Mouse (Mus musculus) midbrain, embryonic 16.5 days (tissue): ENCODE results near the gene Cd200r1. TPM values are rescaled to one million over a fixed set of nuclear protein-coding genes. Genes with fewer than 3 reads are reported as not detected.
A peak's percentile ranks its signal among the peaks of the same experiment; 100 is the strongest.

ENCODE experiments used
- ATAC-seq: fragments of 200-750 bp; cut with Nextera tagmentation; 2 replicates; pipeline ENCODE4 v1.8.0; 2017; ENCODE audit warnings: moderate TSS enrichment
- H3K27ac ChIP-seq: fragments of 300-500 bp; sonication (generic); 2 replicates; pipeline ENCODE4 v1.5.1; 2014; ENCODE audit warnings: mild to moderate bottlenecking, low read length, mixed read lengths
- H3K27me3 ChIP-seq: fragments of 300-500 bp; sonication (generic); 2 replicates; pipeline ENCODE4 v1.6.1; 2014; ENCODE audit warnings: low read depth, low read length, mixed read lengths; ENCODE audit not compliant: control insufficient read depth, insufficient read depth
- H3K36me3 ChIP-seq: fragments of 300-500 bp; sonication (generic); 2 replicates; pipeline ENCODE4 v1.6.1; 2014; ENCODE audit warnings: mild to moderate bottlenecking, low read length, moderate library complexity, mixed read lengths; ENCODE audit not compliant: control insufficient read depth, insufficient read depth
- H3K4me1 ChIP-seq: fragments of 300-500 bp; sonication (generic); 2 replicates; pipeline ENCODE4 v1.6.1; 2014; ENCODE audit warnings: mild to moderate bottlenecking, low read length, mixed read lengths; ENCODE audit not compliant: control insufficient read depth, insufficient read depth
- H3K4me2 ChIP-seq: fragments of 300-500 bp; sonication (generic); 2 replicates; pipeline ENCODE4 v1.6.1; 2014; ENCODE audit warnings: mild to moderate bottlenecking, low read length, mixed read lengths
- H3K4me3 ChIP-seq: fragments of 300-500 bp; sonication (generic); 2 replicates; pipeline ENCODE4 v1.5.1; 2014; ENCODE audit warnings: low read depth, mild to moderate bottlenecking, low read length, moderate library complexity, mixed read lengths
- H3K9ac ChIP-seq: fragments of 300-500 bp; sonication (generic); 2 replicates; pipeline ENCODE4 v1.6.1; 2014; ENCODE audit warnings: low read depth, low read length, mixed read lengths
- H3K9me3 ChIP-seq: fragments of 300-500 bp; sonication (generic); replicated peaks from 2 replicates; pipeline ENCODE4 v1.6.1; 2014; ENCODE audit warnings: mild to moderate bottlenecking, low read length, mixed read lengths; ENCODE audit not compliant: control insufficient read depth, poor library complexity, severe bottlenecking
- WGBS: fragments of 180-500 bp; shearing (Covaris S2); extraction: QIAGEN DNeasy Blood & Tissue Kit; methylation state at CpG from one replicate; pipeline ENCODE4 v1.1.7; 2014; 5-methylcytosine and 5-hydroxymethylcytosine counted together
- polyA plus RNA-seq: library from polyadenylated mRNA; unstranded; fragments of >200 nt; fragmentation: Nextera tagmentation; extraction: Ambion mirVana; gene quantifications from 2 replicates; pipeline ENCODE4 v1.2.1, GENCODE M21; 2015

Cd200r1 gene
- polyA plus RNA-seq, result 0.46 and 0.48 TPM in 2 replicates

DNA sequence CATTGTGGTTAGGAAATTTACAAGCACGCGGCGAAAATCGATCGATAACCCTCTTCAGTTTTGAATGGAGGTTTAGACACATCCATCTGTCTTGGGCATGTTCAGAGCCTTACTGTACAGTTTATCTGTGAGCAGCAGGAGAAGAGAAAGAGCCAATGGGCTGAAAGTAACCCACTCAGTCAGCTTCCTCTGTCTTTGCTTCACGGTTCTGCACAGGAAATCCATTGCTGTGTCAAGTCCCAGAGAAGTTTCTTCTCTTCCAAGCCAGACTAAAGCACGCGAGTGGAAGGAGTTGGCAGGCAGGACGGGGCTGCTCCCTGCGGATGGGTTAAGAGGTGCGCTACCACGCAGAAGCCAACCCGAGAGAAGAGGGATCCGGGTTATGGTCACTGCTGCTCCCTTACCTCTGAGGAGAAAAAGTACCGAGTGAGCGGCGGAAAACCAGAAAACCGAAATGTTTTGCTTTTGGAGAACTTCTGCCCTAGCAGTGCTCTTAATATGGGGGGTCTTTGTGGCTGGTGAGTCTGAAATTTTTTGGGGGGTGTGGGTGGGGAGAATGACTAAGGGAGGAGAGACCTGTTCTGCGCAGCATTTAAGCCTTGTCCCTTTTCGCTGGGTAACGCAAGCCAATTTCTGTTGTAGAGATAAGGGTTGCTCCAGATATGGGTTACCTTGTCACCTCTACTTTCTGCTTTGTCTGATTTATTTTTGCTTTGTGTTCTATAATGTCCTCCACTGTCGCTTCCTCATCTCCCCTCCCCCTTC, at the start of gene Cd200r1:
TSS of gene Cd200r1 (plus strand) at position 182 of the 765 bp plus-strand sequence.
- H3K27ac ChIP-seq, result no peak within 1 kb of the TSS
- no peaks in the 10 kb centered on the region for H3K36me3 ChIP-seq
- no peak within 1 kb of the TSS for H3K4me3 ChIP-seq
- H3K9me3 ChIP-seq, result no peaks in the 10 kb centered on the region
- H3K4me1 ChIP-seq, result no peaks in the 10 kb centered on the region
- no peak within 1 kb of the TSS for H3K4me2 ChIP-seq
- 87% methylated on average over 22 of the region's 22 CpGs for WGBS
- ATAC-seq, result no peak
- H3K27me3 ChIP-seq, result no peaks in the 10 kb centered on the region
- H3K9ac ChIP-seq, result no peak within 1 kb of the TSS

DNA sequence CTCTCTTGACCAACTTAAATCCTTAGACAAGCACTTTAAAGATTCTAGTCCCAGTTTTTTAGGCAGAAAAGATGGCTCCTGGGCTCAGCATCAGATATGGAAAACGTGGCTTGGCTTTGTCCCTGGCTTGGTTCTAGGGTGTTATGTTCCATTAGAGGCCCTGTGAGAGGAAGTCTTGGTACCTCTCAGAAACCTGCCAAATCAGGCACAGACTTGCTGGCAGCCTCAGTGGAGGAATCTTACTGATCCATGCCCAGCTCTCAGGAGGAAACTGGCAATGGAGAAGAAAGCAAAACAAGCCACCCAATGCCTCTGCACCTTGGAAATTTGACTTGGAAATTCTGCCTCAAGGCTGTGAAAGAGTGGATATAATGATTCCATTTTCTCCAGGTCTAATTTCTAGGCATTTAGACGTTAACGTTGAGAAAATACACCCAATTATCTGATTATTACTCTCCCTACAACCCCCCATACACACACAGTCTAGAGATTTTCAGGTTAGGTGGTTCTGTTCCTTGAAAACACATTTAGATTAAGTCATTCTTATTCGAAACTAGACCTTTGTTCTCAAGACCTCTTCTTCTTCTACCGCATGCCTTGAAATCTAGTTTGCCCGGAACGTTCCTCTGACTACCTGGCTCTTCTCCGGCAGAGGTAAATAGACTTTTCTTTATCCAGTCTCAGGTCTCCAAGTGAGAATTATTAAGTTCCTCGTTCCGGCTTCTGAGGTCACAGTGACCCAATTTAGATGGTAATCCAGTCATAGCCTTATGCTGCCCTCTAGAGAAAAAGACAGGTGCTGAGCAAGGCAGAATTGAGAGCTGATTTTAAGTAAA, 49.0 kb upstream of the Cd200r1 start:
- Histone ChIP-seq H3K27me3 (no peaks in the 10 kb centered on the region), H3K36me3 (no peaks in the 10 kb centered on the region), H3K27ac (0 out of 2 replicates have a peak overlapping the region, but pooled peaks have one; percentile 17), H3K9ac (no peak overlapping the region), H3K9me3 (no peaks in the 10 kb centered on the region), H3K4me3 (no peak overlapping the region), H3K4me1 (peaks cover 10% of the 10 kb centered on the region), H3K4me2 (peak overlapping the region; percentile 34)
- WGBS, result 28% methylated on average over 10 of the region's 10 CpGs
- peak; percentile 82 for ATAC-seq

DNA sequence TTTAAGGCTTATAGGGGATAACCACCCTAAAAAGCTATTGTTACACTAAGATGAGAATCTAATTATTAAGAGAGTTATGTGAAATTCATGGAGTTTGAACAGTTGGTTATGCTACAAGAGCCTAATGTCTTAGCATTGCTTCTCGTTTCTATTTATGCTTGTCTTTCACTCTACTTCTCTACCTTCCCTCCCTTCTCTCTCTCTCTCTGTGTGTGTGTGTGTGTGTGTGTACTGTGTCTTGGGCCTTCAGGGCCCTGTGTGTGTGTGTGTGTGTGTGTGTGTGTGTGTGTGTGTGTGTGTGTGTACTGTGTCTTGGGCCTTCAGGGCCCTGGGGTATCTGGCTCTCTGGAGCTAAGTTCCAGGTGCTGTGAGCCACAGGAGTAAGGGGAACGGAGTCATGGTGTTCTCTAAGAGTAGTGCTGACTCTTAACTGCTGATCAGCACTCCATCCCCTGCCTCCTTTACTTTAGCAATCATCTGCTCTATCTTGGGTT, 48.3 kb upstream of the Cd200r1 start:
- Histone ChIP-seq H3K4me1 (peaks cover 10% of the 10 kb centered on the region), H3K4me3 (no peak overlapping the region), H3K36me3 (no peaks in the 10 kb centered on the region), H3K4me2 (no peak overlapping the region), H3K9ac (no peak overlapping the region), H3K27me3 (no peaks in the 10 kb centered on the region), H3K27ac (no peak overlapping the region), H3K9me3 (no peaks in the 10 kb centered on the region)
- ATAC-seq, result peak; percentile 66
- 68% methylated on average over 2 of the region's 2 CpGs for WGBS

DNA sequence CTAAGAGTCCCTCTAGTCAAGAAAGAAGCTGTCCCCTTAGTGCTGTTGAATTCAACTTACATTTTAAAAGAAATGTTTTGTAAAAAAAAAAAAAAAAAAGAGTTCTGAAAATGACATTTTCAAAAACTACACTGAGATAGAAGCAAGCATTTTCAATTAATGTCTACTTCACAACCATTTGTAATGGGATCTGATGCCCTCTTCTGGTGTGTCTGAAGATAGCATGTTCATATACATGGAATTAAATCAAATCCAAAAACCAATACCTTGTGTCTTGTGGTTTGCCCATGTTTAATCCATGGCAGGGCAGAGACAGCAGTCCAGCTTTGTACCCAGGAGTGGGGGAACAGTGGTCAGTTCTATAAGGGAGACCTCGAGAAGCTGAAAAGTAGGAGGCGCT, 47.7 kb upstream of the Cd200r1 start:
- Histone ChIP-seq H3K4me2 (no peak overlapping the region), H3K27ac (no peak overlapping the region), H3K9me3 (no peaks in the 10 kb centered on the region), H3K4me1 (peaks cover 10% of the 10 kb centered on the region), H3K36me3 (no peaks in the 10 kb centered on the region), H3K9ac (no peak overlapping the region), H3K4me3 (no peak overlapping the region), H3K27me3 (no peaks in the 10 kb centered on the region)
- 64% methylated on average over 2 of the region's 2 CpGs for WGBS
- ATAC-seq, result no peak

DNA sequence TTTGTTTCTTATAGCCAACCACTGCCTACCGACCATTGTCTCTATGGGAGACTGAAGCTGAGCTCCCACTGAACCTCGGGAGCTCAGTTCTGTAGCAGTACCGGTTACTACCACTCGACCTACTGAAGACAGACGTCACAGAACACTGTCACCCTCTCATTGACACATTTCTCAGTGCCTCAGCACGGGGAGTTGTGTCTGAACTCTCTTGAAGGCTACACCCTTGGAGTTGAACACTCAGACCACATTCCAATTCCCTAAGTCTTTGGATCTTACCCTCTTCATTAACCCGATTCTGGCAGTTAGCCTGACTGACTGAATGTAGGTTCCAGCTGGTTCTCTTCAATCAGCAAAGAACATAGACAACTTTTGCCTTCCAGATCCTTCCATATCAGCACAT, 46.2 kb upstream of the Cd200r1 start:
- Histone ChIP-seq H3K9ac (no peak overlapping the region), H3K36me3 (no peaks in the 10 kb centered on the region), H3K4me3 (no peak overlapping the region), H3K9me3 (no peaks in the 10 kb centered on the region), H3K27ac (no peak overlapping the region), H3K4me1 (peaks cover 16% of the 10 kb centered on the region), H3K27me3 (no peaks in the 10 kb centered on the region), H3K4me2 (no peak overlapping the region)
- no peak for ATAC-seq
- 77% methylated on average over 7 of the region's 7 CpGs for WGBS

DNA sequence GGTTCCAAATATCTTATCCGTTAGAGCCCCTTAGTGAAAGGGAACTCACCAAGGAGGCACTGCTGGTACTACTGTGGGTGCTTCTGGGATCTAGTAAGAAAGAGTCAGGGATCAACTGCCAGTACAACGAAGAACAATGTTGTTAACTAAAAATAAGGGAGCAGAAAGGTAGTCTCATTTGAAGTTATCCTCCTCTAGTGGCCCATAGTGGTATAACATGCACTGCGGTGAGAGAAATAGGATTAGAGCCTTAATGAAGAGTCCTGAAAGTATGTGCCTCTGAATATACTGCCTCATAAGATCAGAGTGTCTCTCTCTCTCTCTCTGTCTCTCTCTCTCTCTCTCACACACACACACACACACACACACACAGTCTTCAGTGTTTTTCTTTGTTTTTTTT, 45.0 kb upstream of the Cd200r1 start:
- no peak overlapping the region for H3K27ac ChIP-seq
- no peak overlapping the region for H3K9ac ChIP-seq
- H3K4me2 ChIP-seq, result no peak overlapping the region
- H3K9me3 ChIP-seq, result no peaks in the 10 kb centered on the region
- no peaks in the 10 kb centered on the region for H3K36me3 ChIP-seq
- no peak overlapping the region for H3K4me3 ChIP-seq
- ATAC-seq, result no peak
- peaks cover 20% of the 10 kb centered on the region for H3K4me1 ChIP-seq
- 71% methylated on average over 3 of the region's 3 CpGs for WGBS
- H3K27me3 ChIP-seq, result no peaks in the 10 kb centered on the region

DNA sequence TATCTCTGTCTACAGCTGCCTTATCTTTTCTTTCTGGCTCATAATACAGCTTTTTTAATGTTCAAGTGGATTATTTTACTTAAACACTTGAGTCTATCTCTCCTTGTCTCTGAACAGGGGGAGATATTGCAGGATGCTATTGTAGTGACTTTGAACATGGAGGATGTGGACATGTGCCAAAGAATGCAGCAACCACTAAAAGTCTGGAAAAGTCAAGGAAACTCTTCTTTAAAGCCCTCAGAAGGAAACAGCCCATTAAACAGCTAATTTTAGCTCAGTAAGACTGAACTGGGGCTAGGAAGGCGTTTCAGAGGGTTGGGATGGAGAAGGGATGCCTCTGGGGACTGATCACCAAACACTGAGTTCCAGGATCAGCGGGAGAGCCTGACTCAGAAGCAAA, 42.9 kb upstream of the Cd200r1 start:
- Histone ChIP-seq H3K36me3 (no peaks in the 10 kb centered on the region), H3K9me3 (no peaks in the 10 kb centered on the region), H3K4me1 (peaks cover 12% of the 10 kb centered on the region), H3K4me2 (no peak overlapping the region), H3K27me3 (no peaks in the 10 kb centered on the region), H3K9ac (no peak overlapping the region), H3K27ac (no peak overlapping the region), H3K4me3 (no peak overlapping the region)
- ATAC-seq, result no peak
- WGBS, result 80% methylated on average over 2 of the region's 2 CpGs

DNA sequence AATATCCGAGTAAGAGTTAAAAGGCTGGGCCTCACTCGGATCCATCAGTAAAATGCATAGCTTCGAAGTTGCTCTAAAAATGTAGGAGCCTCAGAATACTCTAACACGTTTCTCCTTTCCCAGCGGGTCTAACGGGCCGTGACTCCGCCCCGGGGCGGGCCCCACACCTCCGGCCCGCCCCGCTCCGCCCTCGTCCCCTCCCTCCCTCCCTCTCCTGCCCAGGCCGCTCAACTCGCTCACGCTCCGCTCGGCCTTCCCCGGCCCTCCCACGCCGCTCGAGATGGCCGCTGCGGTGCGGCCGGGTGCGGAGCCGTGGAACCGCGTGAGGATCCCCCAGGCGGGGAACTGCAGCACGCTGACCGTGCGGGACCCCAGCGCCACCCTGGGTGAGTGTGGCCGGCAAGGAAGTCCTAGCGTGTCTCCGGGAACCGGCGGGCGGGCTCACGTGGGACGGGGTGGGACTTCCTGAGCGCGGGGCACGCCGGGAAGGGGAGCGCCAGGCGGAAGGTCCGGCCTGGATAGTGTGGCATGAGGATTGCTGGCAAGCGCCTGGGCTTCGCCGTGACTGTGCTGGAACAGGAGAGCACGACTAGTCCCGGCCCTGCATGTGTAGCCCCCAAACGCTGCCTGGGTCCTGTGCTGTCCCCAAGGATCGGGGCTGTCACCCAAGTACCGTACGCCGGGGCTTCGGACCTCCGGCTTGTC, 41.3 kb upstream of the Cd200r1 start, which contains the start of gene Nepro:
TSS of gene Nepro (plus strand) at position 219 of the 705 bp plus-strand sequence.
- WGBS, result under 1% methylated on average over 60 of the region's 64 CpGs
- peak; percentile 98 for ATAC-seq
- Histone ChIP-seq H3K4me1 (peaks cover 12% of the 10 kb centered on the region), H3K9me3 (no peaks in the 10 kb centered on the region), H3K36me3 (0 out of 2 replicates have a peak, but pooled peaks cover 1% of the 10 kb centered on the region), H3K27ac (peak within 1 kb of the TSS; percentile 92), H3K9ac (peak within 1 kb of the TSS; percentile 81), H3K4me2 (peak within 1 kb of the TSS; percentile 81), H3K4me3 (peak within 1 kb of the TSS; percentile 75), H3K27me3 (no peaks in the 10 kb centered on the region)
